Mouse (Mus musculus) forebrain, postnatal 0 days (tissue): ENCODE data around the gene Mcemp1. TPM values are rescaled to one million over a fixed set of nuclear protein-coding genes. Genes with fewer than 3 reads are reported as not detected.

Experiments used
- ATAC-seq: fragments of 200-750 bp; cut with Nextera tagmentation; 2 replicates; pipeline ENCODE4 v1.8.0; 2017; ENCODE audit warnings: mild to moderate bottlenecking, moderate library complexity
- DNase-seq: peaks from one replicate; pipeline ENCODE4 v3.0.0-alpha.2; 2015
- H3K27ac ChIP-seq: fragments of 300-500 bp; sonication (generic); 2 replicates; pipeline ENCODE4 v1.5.1; 2014; ENCODE audit warnings: low read depth, mild to moderate bottlenecking, antibody characterized with exemption, low read length, moderate library complexity, mixed read lengths
- H3K27me3 ChIP-seq: fragments of 300-500 bp; sonication (generic); 2 replicates; pipeline ENCODE4 v1.6.1; 2014; ENCODE audit warnings: mild to moderate bottlenecking, low read length, mixed read lengths; ENCODE audit not compliant: insufficient read depth
- H3K36me3 ChIP-seq: fragments of 300-500 bp; sonication (generic); 2 replicates; pipeline ENCODE4 v1.6.1; 2014; ENCODE audit warnings: mild to moderate bottlenecking, moderate library complexity; ENCODE audit not compliant: insufficient read depth
- H3K4me1 ChIP-seq: fragments of 300-500 bp; sonication (generic); 2 replicates; pipeline ENCODE4 v1.6.1; 2014; ENCODE audit warnings: antibody characterized with exemption; ENCODE audit not compliant: insufficient read depth
- H3K4me2 ChIP-seq: fragments of 300-500 bp; sonication (generic); 2 replicates; pipeline ENCODE4 v1.6.1; 2014; ENCODE audit warnings: low read depth, mild to moderate bottlenecking, moderate library complexity
- H3K4me3 ChIP-seq: fragments of 300-500 bp; sonication (generic); 2 replicates; pipeline ENCODE4 v1.5.1; 2014; ENCODE audit warnings: low read depth, low read length, mixed read lengths
- H3K9ac ChIP-seq: fragments of 300-500 bp; sonication (generic); 2 replicates; pipeline ENCODE4 v1.6.1; 2014; ENCODE audit warnings: mild to moderate bottlenecking
- H3K9me3 ChIP-seq: fragments of 300-500 bp; sonication (generic); 2 replicates; pipeline ENCODE4 v1.6.1; 2016; ENCODE audit warnings: low read length
- CTCF ChIP-seq: sonication (generic); IDR thresholded peaks from 2 replicates; pipeline ENCODE4 v1.5.1; 2016; ENCODE audit warnings: antibody characterized with exemption, control low read depth, low read depth
- WGBS: fragments of 180-500 bp; shearing (Covaris S2); extraction: QIAGEN DNeasy Blood & Tissue Kit; methylation state at CpG from one replicate; pipeline ENCODE4 v1.1.7; 2014; 5-methylcytosine and 5-hydroxymethylcytosine counted together
- polyA plus RNA-seq: library from polyadenylated mRNA; unstranded; fragments of >200 nt; fragmentation: Nextera tagmentation; extraction: Ambion mirVana; gene quantifications from 2 replicates; pipeline ENCODE4 v1.2.1, GENCODE M21; 2015
- total RNA-seq: library from RNA; depleted of rRNA; stranded (reverse); fragments of >200 nt; gene quantifications from 2 replicates; pipeline ENCODE4 v1.2.3, GENCODE M21; 2014

Mcemp1 gene
- total and polyA plus RNA-seq, 2 experiments from 2014 or later = 0.19 to 0.40 TPM

GRCm38 (mm10) chr8:3682435-3682834 is 16.9 kb downstream of the Mcemp1 start:
- H3K4me3 ChIP-seq = no peak overlapping the region
- no peak overlapping the region for H3K9ac ChIP-seq
- no peak overlapping the region for H3K4me2 ChIP-seq
- H3K9me3 ChIP-seq = no peaks in the 10 kb centered on the region
- no peak overlapping the region for H3K27ac ChIP-seq
- no peak for ATAC-seq
- no peaks in the 10 kb centered on the region for H3K27me3 ChIP-seq
- H3K4me1 ChIP-seq = no peaks in the 10 kb centered on the region
- TF ChIP-seq CTCF = no peak
- DNase-seq = no peak
- WGBS = 92% methylated on average over 5 of the region's 5 CpGs
- peaks cover 24% of the 10 kb centered on the region for H3K36me3 ChIP-seq

- H3K27me3 ChIP-seq = no peaks in the 10 kb centered on the region
- WGBS = 69% methylated on average over 6 of the region's 6 CpGs
- no peaks in the 10 kb centered on the region for H3K4me1 ChIP-seq
- DNase-seq (no peak), ATAC-seq (no peak)
- no peak for TF ChIP-seq CTCF
- H3K4me3 ChIP-seq = no peak overlapping the region
- no peak overlapping the region for H3K9ac ChIP-seq
- no peak overlapping the region for H3K4me2 ChIP-seq
- H3K27ac ChIP-seq = no peak overlapping the region
- H3K36me3 ChIP-seq = peaks cover 24% of the 10 kb centered on the region
- H3K9me3 ChIP-seq = no peaks in the 10 kb centered on the region
These were observed 18.0 kb downstream of the Mcemp1 start for GRCm38 (mm10) chr8:3683408-3684176.

- no peak for ATAC-seq
- Histone ChIP-seq H3K9me3 (no peaks in the 10 kb centered on the region), H3K4me1 (no peaks in the 10 kb centered on the region), H3K27me3 (no peaks in the 10 kb centered on the region), H3K4me2 (no peak overlapping the region), H3K36me3 (peaks cover 17% of the 10 kb centered on the region; the same call in 1 of the 2 replicates), H3K27ac (no peak overlapping the region), H3K9ac (no peak overlapping the region), H3K4me3 (no peak overlapping the region)
- no peak for TF ChIP-seq CTCF
- DNase-seq = no peak
These were observed 19.0 kb downstream of the Mcemp1 start for GRCm38 (mm10) chr8:3684530-3684929.

- WGBS = 77% methylated on average over 5 of the region's 5 CpGs
- TF ChIP-seq CTCF = no peak
These were observed 19.9 kb downstream of the Mcemp1 start for GRCm38 (mm10) chr8:3685422-3685821.

GRCm38 (mm10) chr8:3687537-3687936 is 22.0 kb downstream of the Mcemp1 start:
- H3K27ac ChIP-seq = no peak overlapping the region
- H3K4me2 ChIP-seq = no peak overlapping the region
- H3K27me3 ChIP-seq = no peaks in the 10 kb centered on the region
- 79% methylated on average over 6 of the region's 6 CpGs for WGBS
- ATAC-seq = no peak
- no peak overlapping the region for H3K4me3 ChIP-seq
- H3K9ac ChIP-seq = no peak overlapping the region
- no peaks in the 10 kb centered on the region for H3K4me1 ChIP-seq
- H3K36me3 ChIP-seq = 0 out of 2 replicates have a peak, but pooled peaks cover 1% of the 10 kb centered on the region
- DNase-seq = no peak
- TF ChIP-seq CTCF = no peak
- H3K9me3 ChIP-seq = no peaks in the 10 kb centered on the region

More at GRCm38 (mm10) chr8:3685422-3685821, 19.9 kb downstream of the Mcemp1 start:
- DNase-seq = no peak
- Histone ChIP-seq H3K27me3 (no peaks in the 10 kb centered on the region), H3K4me2 (no peak overlapping the region), H3K27ac (no peak overlapping the region), H3K36me3 (peaks cover 13% of the 10 kb centered on the region; the same call in 1 of the 2 replicates), H3K9ac (no peak overlapping the region), H3K9me3 (no peaks in the 10 kb centered on the region), H3K4me1 (no peaks in the 10 kb centered on the region), H3K4me3 (no peak overlapping the region)
- no peak for ATAC-seq

GRCm38 (mm10) chr8:3690774-3691173 is 25.2 kb downstream of the Mcemp1 start:
- 78% methylated on average over 3 of the region's 3 CpGs for WGBS
- no peak for DNase-seq
- Histone ChIP-seq H3K27me3 (no peaks in the 10 kb centered on the region; the same call in 1 of the 2 replicates), H3K4me1 (no peaks in the 10 kb centered on the region), H3K9me3 (no peaks in the 10 kb centered on the region), H3K4me3 (no peak overlapping the region), H3K27ac (no peak overlapping the region), H3K4me2 (no peak overlapping the region), H3K9ac (no peak overlapping the region), H3K36me3 (no peaks in the 10 kb centered on the region)
- TF ChIP-seq CTCF = no peak
- ATAC-seq = no peak

GRCm38 (mm10) chr8:3694121-3694520 is 28.6 kb downstream of the Mcemp1 start, which contains the start of gene Fcer2a:
TSS of gene Fcer2a (minus strand) at chr8:3694175.
- no peak within 1 kb of the TSS for H3K4me3 ChIP-seq
- no peaks in the 10 kb centered on the region for H3K9me3 ChIP-seq
- no peak for TF ChIP-seq CTCF
- no peak within 1 kb of the TSS for H3K9ac ChIP-seq
- H3K4me2 ChIP-seq = no peak within 1 kb of the TSS
- H3K27me3 ChIP-seq = no peaks in the 10 kb centered on the region; the same call in 1 of the 2 replicates
- ATAC-seq = no peak
- no peak for DNase-seq
- H3K27ac ChIP-seq = no peak within 1 kb of the TSS
- WGBS = 83% methylated on average over 3 of the region's 3 CpGs
- H3K4me1 ChIP-seq = no peaks in the 10 kb centered on the region
- H3K36me3 ChIP-seq = no peaks in the 10 kb centered on the region
